Mouse (Mus musculus): ENCODE measurements around the gene Sbds.

Sbds gene

GRCm38 (mm10) chr5:130255017-130255720 is at the start of gene Sbds, which contains the start of gene Tyw1:
Gene Sbds (minus strand): TSS chr5:130255530.
Gene Tyw1 (plus strand): TSS chr5:130255619.
- peak; percentile 81 to 97 for DNase-seq (ENCODE audit: low spot score in 2 of 2)

DNA sequence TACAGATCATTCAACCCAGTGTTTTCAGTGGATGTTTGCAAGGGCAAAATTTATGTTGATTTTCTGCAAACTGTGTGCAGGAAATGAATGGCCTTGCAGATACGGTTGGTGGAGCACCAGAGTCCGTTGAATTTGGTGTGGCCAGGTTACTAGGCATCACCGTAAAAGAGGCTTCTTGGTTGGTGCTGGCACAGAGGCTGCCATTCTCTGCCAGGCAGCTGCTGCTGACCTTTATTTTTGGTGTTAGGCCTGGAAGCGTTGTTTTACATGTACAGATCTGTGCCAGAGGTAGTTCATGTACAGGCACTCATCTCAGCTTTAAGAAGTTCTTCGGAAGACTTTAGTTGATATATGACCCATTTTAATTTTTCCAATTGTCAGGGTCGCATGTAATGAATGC is 48.3 kb upstream of the Sbds start:
- DNase-seq (ENCODE audit: low spot score in 2 of 2): no peak

- no peak for DNase-seq (ENCODE audit: low spot score in 2 of 2)
Observed at GRCm38 (mm10) chr5:130299526-130299925, 44.2 kb upstream of the Sbds start.

- no peak for DNase-seq (ENCODE audit: low spot score in 2 of 2)
Observed at GRCm38 (mm10) chr5:130298831-130299460, 43.6 kb upstream of the Sbds start.

GRCm38 (mm10) chr5:130296071-130296470 is 40.7 kb upstream of the Sbds start:
- DNase-seq (ENCODE audit: low spot score in 2 of 2): no peak

DNA sequence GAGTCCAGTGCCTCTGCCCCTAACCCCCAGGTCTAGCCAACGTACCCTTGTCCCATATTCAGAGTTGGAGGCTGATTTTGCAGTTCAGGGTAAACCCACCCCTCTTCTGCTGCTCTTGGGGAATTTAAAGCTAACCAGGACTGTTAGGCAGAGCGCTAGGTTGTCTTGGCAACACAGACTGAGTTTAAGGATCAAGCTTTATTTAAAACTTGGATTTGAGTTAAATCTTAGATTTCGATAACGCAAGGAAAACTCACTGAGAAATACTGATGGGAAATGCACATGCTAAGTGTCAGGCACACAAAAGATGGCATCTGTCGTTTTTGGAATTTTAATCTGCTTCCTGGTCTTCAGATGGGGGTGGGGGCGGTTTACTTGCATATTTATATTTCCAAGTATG is 39.3 kb upstream of the Sbds start:
- DNase-seq (ENCODE audit: low spot score in 2 of 2): no peak

GRCm38 (mm10) chr5:130293941-130294340 is 38.6 kb upstream of the Sbds start:
- DNase-seq (ENCODE audit: low spot score in 2 of 2): no peak

DNA sequence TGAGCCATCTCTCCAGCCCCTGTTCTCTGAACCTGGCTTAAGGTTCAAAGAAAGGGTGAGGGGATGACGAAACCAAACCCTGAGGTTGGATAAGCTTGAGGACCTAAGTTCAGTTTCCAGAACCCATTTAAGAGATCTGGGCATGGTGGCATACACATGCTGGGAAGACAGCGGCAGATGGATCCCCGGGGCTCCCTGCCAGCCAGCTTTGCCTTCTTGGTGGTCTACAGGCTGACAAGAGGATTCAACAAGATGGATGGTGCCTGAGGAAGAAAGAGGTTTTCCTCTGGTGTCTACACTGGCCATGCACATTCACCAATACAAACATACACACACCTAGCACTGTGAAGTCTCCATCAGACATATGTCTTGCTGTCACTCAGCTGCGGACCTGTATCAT is 37.6 kb upstream of the Sbds start:
- no peak for DNase-seq (ENCODE audit: low spot score in 2 of 2)

DNA sequence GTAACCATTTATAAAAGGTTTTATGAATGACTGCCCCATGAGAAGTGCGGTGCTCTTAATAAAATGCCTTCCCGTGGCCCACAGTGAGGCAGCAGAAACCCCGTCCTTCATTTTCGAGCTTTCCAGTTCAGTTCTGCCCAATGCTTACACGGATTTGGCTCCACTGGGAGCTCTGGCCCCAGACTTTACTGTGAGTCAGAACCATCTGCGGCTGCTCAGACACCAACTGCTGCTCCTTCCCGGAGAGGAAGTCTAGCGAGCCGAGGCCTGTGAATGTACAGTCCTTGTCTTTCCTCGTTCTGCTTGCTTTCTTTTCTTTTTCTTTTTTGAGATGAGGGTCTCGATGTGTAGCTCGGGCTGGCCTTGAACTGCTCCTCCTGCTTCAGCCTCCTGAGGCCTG is 35.4 kb upstream of the Sbds start:
- no peak for DNase-seq (ENCODE audit: low spot score in 2 of 2)

- no peak for DNase-seq (ENCODE audit: low spot score in 2 of 2)
Observed at GRCm38 (mm10) chr5:130290242-130290641, 34.9 kb upstream of the Sbds start.

DNA sequence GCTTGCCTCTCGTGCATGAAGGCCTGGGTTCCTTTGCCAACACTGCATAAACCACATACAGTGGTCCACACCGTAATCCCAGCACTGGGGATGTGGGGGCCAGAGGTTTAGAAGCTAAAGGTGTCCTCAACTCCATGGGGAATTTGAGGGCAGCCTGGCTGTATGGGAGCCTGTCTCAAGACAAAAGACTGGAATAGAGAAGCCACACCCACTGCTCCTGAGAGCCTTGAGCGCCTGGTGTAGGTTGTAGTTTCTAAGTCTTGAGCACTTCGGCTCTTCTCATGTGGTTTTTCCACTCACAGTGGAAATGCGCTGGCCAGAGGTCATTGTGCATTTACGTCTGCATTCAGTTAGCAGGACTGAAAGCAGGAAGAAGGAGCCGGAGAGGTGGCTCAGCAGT is 32.8 kb upstream of the Sbds start:
- no peak for DNase-seq (ENCODE audit: low spot score in 2 of 2)

DNA sequence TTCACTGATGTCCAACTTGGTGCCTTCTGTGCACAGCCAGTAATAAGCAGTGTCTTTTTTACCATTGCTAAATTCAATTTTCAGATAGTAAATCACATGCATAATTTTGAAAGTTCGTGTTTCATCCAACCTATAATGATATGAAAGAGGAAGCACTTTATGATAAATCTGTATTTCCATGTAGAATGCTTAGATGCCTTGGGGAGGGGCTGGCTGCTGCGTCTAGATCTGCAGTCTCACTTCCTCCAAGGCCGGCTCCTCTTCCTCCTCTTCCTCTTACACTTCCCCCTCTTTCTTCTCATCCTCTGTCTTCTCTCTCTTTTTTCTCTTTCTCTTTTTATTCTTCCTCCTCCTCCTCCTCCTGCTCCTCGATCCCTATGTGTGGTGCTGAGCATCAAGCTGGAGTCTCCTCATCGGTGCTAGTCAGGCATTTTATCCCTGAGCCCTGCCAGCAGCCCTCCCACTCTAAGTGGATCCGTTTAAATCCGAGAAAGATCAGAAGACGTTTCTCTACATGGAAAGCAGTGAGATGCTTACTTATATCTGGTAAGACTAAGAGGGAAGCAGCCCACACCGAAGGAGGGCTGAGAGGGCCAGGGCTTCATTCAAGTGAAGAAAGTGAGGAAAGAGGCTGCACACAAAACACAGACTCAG is 27.9 kb upstream of the Sbds start:
- DNase-seq (ENCODE audit: low spot score in 2 of 2): no peak

DNA sequence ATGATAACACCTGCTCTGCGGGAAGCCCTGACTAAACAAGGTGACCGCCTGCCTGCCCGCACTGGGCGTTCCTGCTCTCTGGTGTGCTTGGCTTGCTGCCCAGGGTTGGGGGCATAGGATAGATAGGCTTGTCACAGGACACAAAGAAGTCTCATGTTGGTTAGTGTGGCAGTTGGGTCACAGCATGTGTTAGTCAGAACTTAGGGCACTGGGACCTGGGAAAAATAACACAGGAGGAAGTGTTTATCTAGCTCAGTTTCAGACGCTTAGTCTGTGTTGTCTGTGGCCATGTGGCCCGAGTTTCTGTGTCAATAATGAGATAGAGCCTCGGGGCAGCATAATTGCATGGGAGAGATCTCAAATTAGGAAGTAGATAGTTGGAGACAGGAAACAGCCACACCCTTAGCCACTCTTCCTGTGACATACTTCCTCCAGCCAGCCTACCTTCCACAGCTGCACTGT is 22.7 kb upstream of the Sbds start:
- no peak for DNase-seq (ENCODE audit: low spot score in 2 of 2)

GRCm38 (mm10) chr5:130275509-130275908 is 20.2 kb upstream of the Sbds start:
- DNase-seq (ENCODE audit: low spot score in 2 of 2): no peak

DNA sequence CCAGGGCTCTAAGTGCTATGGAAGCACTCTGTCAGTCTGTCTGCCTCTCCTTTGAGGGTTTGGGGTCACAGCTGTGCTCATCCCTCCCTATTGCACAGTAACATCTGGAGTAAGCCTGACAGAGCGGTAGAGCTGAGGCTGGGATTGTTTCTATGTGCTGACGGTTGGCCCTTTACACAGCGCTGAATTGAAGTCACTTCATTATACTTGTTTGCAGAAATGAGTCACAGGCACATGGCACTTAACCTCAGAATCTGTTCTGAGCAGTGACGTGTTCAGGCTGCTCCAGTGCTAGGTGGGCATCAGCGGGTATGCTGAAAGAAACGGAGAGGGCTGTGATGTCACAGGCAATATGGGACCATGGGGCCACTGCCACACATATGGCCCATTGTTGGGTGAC is 17.7 kb upstream of the Sbds start:
- DNase-seq (ENCODE audit: low spot score in 2 of 2): no peak

DNA sequence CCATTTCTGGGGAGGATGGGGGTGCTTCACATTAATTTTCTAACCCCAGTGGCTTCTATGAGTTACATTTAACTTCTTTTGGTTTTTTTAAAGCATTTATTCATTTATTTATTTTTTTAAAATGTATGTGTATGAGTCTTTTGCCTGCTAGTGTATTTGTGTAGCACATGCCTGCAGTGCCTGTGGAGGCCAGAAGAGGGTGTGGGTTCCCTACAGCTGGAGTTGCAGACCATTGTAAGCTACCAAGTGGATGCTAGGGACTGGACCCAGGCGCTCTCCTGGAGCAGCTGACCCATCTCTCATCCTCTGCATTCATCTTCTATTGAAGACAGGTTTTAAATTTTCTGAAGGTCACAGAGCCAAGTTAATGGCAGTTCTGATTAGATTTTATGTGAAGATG is 17.0 kb upstream of the Sbds start:
- no peak for DNase-seq (ENCODE audit: low spot score in 2 of 2)

DNA sequence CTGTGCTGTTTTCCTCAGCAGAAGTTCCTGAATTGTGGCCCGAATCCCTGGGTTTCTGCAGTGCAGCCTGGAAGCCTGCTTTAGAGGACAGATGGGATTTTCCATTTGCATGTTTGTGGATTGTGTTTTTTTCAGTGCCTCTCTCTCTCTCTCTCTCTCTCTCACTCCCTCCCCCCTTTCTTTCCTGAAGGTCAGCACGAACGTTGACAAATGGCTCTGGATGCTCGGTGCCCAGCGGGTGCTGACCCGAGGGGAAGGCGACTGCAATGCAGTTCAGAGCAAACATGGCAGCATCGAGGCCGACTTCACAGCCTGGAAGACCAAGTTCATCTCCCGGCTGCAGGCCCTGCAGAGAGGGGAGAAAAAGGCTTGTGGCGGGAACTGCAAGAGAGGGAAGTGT is 13.6 kb upstream of the Sbds start:
- no peak for DNase-seq (ENCODE audit: low spot score in 2 of 2)

- no peak for DNase-seq (ENCODE audit: low spot score in 2 of 2)
Observed at GRCm38 (mm10) chr5:130267316-130267715, 12.0 kb upstream of the Sbds start.

DNA sequence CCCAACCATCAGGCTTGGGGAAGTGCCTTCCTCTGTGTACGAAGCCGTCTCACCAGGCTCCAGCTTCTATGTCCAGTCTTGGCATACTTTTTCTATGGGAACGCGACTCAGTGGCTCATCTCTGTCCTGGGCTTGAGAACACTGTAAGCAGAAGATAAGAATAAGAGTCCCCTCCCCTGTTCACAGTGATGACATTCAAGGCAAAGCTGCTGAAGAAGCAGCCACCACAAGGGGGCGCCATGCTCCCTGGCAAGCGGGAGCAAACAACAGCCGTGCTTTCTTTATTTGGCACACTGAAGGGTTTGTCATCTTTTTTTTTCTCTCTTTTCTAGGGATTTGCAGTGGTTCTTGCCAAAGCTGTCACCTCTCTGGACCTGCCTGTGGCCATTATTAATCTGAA is 11.3 kb upstream of the Sbds start:
- no peak for DNase-seq (ENCODE audit: low spot score in 2 of 2)

GRCm38 (mm10) chr5:130264433-130265005 is 9.2 kb upstream of the Sbds start:
- DNase-seq (ENCODE audit: low spot score in 2 of 2): no peak

DNA sequence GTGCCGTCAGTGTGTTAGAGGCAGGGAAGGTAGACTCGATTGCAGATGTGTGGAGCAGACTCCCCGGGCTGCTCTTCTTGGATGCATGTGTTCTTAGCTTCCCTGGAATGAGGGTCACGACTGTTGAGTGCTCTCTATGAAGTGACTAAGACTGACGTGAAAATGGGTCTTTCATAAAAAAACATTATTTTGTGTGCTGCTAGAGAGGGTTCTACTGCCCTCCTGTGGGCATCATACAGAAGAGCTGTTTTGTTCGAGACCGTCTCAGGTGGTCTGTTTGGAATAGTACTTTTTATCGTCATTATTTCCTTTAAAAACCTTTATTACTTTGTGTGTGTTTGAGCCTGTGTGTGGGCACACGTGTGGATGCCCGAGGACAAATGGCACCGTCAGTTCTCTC is 8.1 kb upstream of the Sbds start:
- DNase-seq (ENCODE audit: low spot score in 2 of 2): no peak

DNA sequence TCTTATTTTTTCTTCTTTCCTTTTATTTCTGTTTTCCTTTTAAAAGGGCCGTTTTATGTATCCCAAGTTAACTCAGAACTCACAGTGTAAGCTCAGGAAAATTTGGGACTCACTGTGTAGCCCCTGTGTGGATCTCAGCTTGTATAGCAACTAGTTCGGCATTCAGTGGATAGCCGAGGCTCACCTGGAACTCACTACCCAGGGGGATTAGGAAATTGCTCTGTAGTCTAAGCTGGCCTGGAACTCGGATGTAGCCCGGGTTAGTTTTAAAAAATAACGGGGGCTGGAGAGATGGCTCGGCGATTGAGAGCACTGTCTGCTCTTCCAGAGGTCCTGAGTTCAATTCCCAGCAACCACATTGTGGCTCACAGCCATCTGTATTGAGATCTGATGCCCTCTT is 2.0 kb upstream of the Sbds start:
- no peak for DNase-seq (ENCODE audit: low spot score in 2 of 2)
